Mouse (Mus musculus): ENCODE data around the gene Zfp46. TPM values are rescaled to one million over a fixed set of nuclear protein-coding genes. Genes with fewer than 3 reads are reported as not detected.

The Zfp46 gene
- 10 to 100 TPM; 21.0 to 36.7 TPM for total RNA-seq (2021)
- long read RNA-seq, experiment 1, full-length matches to known transcripts = 11 of 21 reads
- long read RNA-seq, experiment 1, partial matches to known transcripts = 0 of 21 reads
- long read RNA-seq, experiment 1, other reads (novel, unspliced or antisense) = 10 of 21 reads
- long read RNA-seq, experiment 2, full-length matches to known transcripts = 6 of 9 reads
- long read RNA-seq, experiment 2, partial matches to known transcripts = 0 of 9 reads
- long read RNA-seq, experiment 2, other reads (novel, unspliced or antisense) = 3 of 9 reads

DNA sequence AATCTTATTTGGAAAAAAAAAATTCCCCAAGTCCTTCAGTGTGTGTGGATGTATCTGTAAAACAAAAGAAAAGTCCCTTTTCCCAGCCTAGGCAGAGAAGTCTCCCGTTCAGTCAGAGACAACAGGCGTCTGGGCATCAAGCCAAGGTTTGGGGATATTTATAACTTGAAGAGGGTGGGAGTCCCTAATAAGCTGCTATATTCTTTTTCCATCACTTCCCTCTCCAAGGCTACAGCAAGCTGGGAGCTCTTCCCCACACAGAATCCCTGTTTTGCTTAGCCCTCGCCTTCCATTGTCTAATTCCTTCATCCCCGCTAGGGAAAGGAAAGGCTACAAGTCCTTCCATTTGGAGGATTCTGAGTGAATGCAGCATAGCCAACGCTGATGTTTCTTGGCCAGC lies at the start of gene Zfp46:
TSS of gene Zfp46 (plus strand) at position 229 of the 400 bp plus-strand sequence.
- intact Hi-C loops (cut with DNase I) = no loop called here
- Histone ChIP-seq H3K27ac (peak within 1 kb of the TSS; percentile 92), H3K4me3 (peak within 1 kb of the TSS; percentile 82)
- TF ChIP-seq CTCF (IDR thresholded peaks at IDR 0.05) = no peak
- peak; percentile 87 for DNase-seq

DNA sequence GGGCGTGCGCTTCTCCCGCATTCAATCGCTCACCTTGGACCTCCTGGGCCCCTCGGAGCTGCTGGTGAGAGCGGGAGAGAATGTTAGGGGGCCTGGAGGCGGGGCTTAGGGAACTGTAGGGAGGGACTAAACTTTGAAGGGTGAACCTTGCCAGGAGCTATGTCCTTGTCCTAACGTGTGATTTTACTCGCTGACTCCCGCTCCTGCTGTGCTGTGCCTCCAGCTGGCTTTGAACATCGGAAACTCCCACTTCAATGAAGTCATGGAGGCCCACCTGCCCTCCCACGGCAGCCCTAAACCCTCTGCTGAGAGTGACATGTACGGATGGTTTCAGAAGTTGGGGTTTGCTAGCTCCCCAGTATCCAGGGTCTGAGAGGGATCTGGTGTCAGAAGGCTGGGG lies 45.8 kb upstream of the Zfp46 start:
- TF ChIP-seq CTCF (IDR thresholded peaks at IDR 0.05) = no peak
- Histone ChIP-seq H3K4me3 (no peak overlapping the region), H3K27ac (peak overlapping the region; percentile 24)
- no peak for DNase-seq
- intact Hi-C loops (cut with DNase I) = no loop called here

- H3K4me3 ChIP-seq = no peak overlapping the region
- intact Hi-C loops (cut with DNase I) = no loop called here
- TF ChIP-seq CTCF (IDR thresholded peaks at IDR 0.05) = no peak
Measured at GRCm38 (mm10) chr4:136239111-136239510, 45.4 kb upstream of the Zfp46 start.

GRCm38 (mm10) chr4:136239622-136240021 lies 44.9 kb upstream of the Zfp46 start:
- Histone ChIP-seq H3K27ac (no peak overlapping the region), H3K4me3 (no peak overlapping the region)
- TF ChIP-seq CTCF (IDR thresholded peaks at IDR 0.05) = peak; percentile 89
- intact Hi-C loops (cut with DNase I) = loop anchor here (1.0 kb wide), 1 partner anchor 37 kb away; no protein-coding TSS in a partner anchor
- peak; percentile 88 for DNase-seq

More at GRCm38 (mm10) chr4:136239111-136239510, 45.4 kb upstream of the Zfp46 start:
- no peak for DNase-seq
- peak overlapping the region; percentile 24; the same call in 1 of the 2 replicates for H3K27ac ChIP-seq

GRCm38 (mm10) chr4:136240123-136240522 lies 44.4 kb upstream of the Zfp46 start:
- TF ChIP-seq CTCF (IDR thresholded peaks at IDR 0.05) = no peak
- no peak for DNase-seq
- intact Hi-C loops (cut with DNase I) = loop anchor here (1.0 kb wide), 1 partner anchor 38 kb away; no protein-coding TSS in a partner anchor
- H3K27ac ChIP-seq = no peak overlapping the region
- H3K4me3 ChIP-seq = no peak overlapping the region

GRCm38 (mm10) chr4:136240955-136241354 lies 43.5 kb upstream of the Zfp46 start:
- H3K4me3 ChIP-seq = no peak overlapping the region
- no peak for TF ChIP-seq CTCF (IDR thresholded peaks at IDR 0.05)
- DNase-seq = no peak
- intact Hi-C loops (cut with DNase I) = loop anchor here (1.0 kb wide), 1 partner anchor 39 kb away; no protein-coding TSS in a partner anchor
- H3K27ac ChIP-seq = no peak overlapping the region

GRCm38 (mm10) chr4:136242065-136242703 lies 42.3 kb upstream of the Zfp46 start:
- no peak for DNase-seq
- Histone ChIP-seq H3K4me3 (no peak overlapping the region), H3K27ac (no peak overlapping the region)
- peak; percentile 79 for TF ChIP-seq CTCF (IDR thresholded peaks at IDR 0.05)
- intact Hi-C loops (cut with DNase I) = loop anchor here (2.0 kb wide), 1 partner anchor 83 kb away; no protein-coding TSS in a partner anchor

DNA sequence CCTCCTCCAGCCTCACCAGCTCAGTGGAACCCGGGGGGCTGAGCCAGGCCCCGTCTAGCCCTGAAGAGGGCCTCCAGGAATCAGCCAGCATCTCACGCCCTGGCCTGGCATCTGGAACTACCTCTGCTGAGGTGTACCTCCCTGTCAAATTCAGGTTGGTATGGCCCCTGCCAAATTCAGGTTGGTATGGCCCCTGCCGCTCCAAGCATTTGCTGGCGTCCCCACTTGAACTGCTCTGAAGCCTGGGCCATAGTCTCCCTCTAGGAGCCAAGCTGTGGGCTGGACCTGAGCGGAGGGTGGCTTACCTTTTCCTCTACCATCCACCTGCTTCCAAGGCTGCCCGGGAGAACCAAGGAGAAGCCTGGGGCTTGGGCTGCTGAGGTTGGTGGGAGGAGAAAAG lies 41.8 kb upstream of the Zfp46 start:
- no peak for DNase-seq
- intact Hi-C loops (cut with DNase I) = loop anchor here (2.0 kb wide), 1 partner anchor 82 kb away; no protein-coding TSS in a partner anchor
- Histone ChIP-seq H3K27ac (no peak overlapping the region), H3K4me3 (no peak overlapping the region)
- no peak for TF ChIP-seq CTCF (IDR thresholded peaks at IDR 0.05)

GRCm38 (mm10) chr4:136244208-136244607 lies 40.3 kb upstream of the Zfp46 start:
- intact Hi-C loops (cut with DNase I) = no loop called here
- peak; percentile 39 for TF ChIP-seq CTCF (IDR thresholded peaks at IDR 0.05)
- no peak for DNase-seq
- Histone ChIP-seq H3K27ac (peak overlapping the region; percentile 56), H3K4me3 (no peak overlapping the region)

- Histone ChIP-seq H3K4me3 (no peak overlapping the region), H3K27ac (peak overlapping the region; percentile 99; the same call in 1 of the 2 replicates)
- intact Hi-C loops (cut with DNase I) = no loop called here
- DNase-seq = no peak
- TF ChIP-seq CTCF (IDR thresholded peaks at IDR 0.05) = no peak
Measured at GRCm38 (mm10) chr4:136245681-136246080, 38.8 kb upstream of the Zfp46 start.

- no peak for TF ChIP-seq CTCF (IDR thresholded peaks at IDR 0.05)
- Histone ChIP-seq H3K4me3 (peak overlapping the region; percentile 94), H3K27ac (peak overlapping the region; percentile 99)
- intact Hi-C loops (cut with DNase I) = no loop called here
- DNase-seq = no peak
Measured at GRCm38 (mm10) chr4:136246568-136246969, 37.9 kb upstream of the Zfp46 start.

DNA sequence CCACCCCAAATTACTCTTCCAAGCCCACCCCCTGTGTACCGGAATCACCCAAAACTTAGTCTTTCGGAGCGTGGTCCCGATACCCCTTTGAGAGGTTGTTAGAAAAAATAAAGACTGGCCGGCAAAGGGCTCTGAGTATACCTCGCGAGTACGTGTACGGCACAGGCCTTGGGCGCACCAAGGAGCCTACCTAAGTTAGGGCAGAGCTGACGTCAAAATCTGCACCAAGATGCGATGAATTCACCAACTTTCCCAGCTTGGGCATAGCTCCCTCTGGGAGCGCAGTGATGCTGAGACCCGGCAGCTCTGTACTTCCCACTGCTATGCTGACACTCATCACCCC lies 37.1 kb upstream of the Zfp46 start:
- Histone ChIP-seq H3K27ac (peak overlapping the region; percentile 99), H3K4me3 (peak overlapping the region; percentile 94)
- TF ChIP-seq CTCF (IDR thresholded peaks at IDR 0.05) = no peak
- no peak for DNase-seq
- intact Hi-C loops (cut with DNase I) = no loop called here

DNA sequence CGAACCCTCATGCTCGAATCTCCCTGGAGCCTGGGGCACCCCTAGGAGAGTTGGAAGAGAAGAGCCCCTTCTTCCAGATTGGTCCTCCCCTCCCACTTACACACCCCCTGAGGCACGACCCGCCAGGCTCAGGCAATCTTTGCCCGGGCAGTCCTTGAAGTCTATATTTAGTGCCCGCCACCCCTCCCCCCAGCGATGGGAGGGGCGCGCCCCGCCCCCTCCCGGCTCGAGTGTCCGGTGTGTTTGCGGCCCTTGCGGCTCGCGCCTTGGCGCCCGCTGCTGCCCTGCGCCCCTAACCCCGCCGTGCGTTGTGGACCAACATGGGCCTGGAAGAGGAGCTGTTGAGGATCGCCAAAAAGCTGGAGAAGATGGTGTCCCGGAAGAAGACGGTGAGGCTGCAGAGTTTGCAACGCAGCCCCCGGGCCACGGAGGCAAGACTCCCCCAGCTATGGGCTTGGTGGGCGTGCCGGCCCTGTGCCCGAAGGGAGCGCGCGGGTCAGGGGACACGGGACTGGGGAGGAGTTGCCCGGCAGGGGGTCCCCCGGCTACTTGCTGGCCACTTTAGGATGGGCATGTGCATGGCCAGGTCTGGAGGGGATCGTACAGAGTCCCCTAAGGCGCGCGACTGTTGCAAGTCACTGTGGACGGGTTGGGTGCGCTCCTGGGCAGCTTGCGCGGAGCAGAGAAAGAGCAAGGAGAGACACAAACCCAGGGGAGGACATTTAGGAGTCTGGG lies 36.6 kb upstream of the Zfp46 start, which contains the start of gene Tcea3:
TSS of gene Tcea3 (plus strand) at position 1 of the 735 bp plus-strand sequence.
- intact Hi-C loops (cut with DNase I) = no loop called here
- peak; percentile 90 for DNase-seq
- Histone ChIP-seq H3K4me3 (peak within 1 kb of the TSS; percentile 94), H3K27ac (peak within 1 kb of the TSS; percentile 99)
- TF ChIP-seq CTCF (IDR thresholded peaks at IDR 0.05) = no peak

All from gastrocnemius, adult 2 months (tissue).